Mouse (Mus musculus) layer of hippocampus, postnatal 36 days (tissue): ENCODE measurements around the gene Col17a1. TPM values are rescaled to one million over a fixed set of nuclear protein-coding genes. Genes with fewer than 3 reads are reported as not detected.

Experiments used
- total RNA-seq, 2 experiments: library from RNA; stranded (reverse); gene quantifications; 2 replicates each; pipeline ENCODE4 v1.2.3; 2021

Gene Col17a1
- total RNA-seq, 2 experiments from 2014 or later, result 0.17 TPM; not detected in 1

Other genes with a start within 250 kb of the Col17a1 start
- gene Sh3pxd2a, start 227.7 kb downstream of the Col17a1 start, total RNA-seq, result 10 to 100 TPM; 32.8 to 38.8 TPM
- 10 to 100 TPM; 18.7 to 23.0 TPM for gene Stn1, start 154.6 kb downstream of the Col17a1 start, total RNA-seq
- gene Slk, start 112.4 kb downstream of the Col17a1 start, total RNA-seq, result 10 to 100 TPM; 65.2 to 68.6 TPM
- 100 to 1,000 TPM in 1 of 2 experiments, 10 to 100 TPM in 1; 99.1 to 105 TPM for gene Sfr1, start 39.6 kb upstream of the Col17a1 start, total RNA-seq
- 10 to 100 TPM; 46.5 to 50.0 TPM for gene Gsto1, start 162.9 kb upstream of the Col17a1 start, total RNA-seq
- 1 to 10 TPM; 2.7 to 3.1 TPM for gene Gsto2, start 173.4 kb upstream of the Col17a1 start, total RNA-seq
- 1 to 10 TPM; 1.2 to 1.7 TPM for gene Cfap43, start 227.2 kb upstream of the Col17a1 start, total RNA-seq
- 1 to 10 TPM; 1.0 to 1.9 TPM for gene Itprip, start 227.2 kb upstream of the Col17a1 start, total RNA-seq
- under 1 TPM; 0.30 to 0.35 TPM for gene Cfap58, start 245.6 kb upstream of the Col17a1 start, total RNA-seq